Mouse (Mus musculus) liver, embryonic 15.5 days (tissue): ENCODE data around the gene Tmem266. TPM values are rescaled to one million over a fixed set of nuclear protein-coding genes. Genes with fewer than 3 reads are reported as not detected.

Experiments used
- ATAC-seq: fragments of 200-750 bp; cut with Nextera tagmentation; 2 replicates; pipeline ENCODE4 v1.8.0; 2017; ENCODE audit warnings: moderate number of reproducible peaks, mild to moderate bottlenecking, moderate library complexity; ENCODE audit not compliant: insufficient read depth
- H3K27ac ChIP-seq: fragments of 300-500 bp; sonication (generic); replicated peaks from 2 replicates; pipeline ENCODE4 v1.5.1; 2015; ENCODE audit warnings: mild to moderate bottlenecking, inconsistent platforms
- H3K27me3 ChIP-seq: fragments of 300-500 bp; sonication (generic); 2 replicates; pipeline ENCODE4 v1.6.1; 2015; ENCODE audit warnings: mild to moderate bottlenecking, inconsistent platforms
- H3K36me3 ChIP-seq: fragments of 300-500 bp; sonication (generic); replicated peaks from 2 replicates; pipeline ENCODE4 v1.6.1; 2015; ENCODE audit warnings: moderate library complexity, mild to moderate bottlenecking, inconsistent platforms
- H3K4me1 ChIP-seq: fragments of 300-500 bp; sonication (generic); replicated peaks from 2 replicates; pipeline ENCODE4 v1.6.1; 2015; ENCODE audit warnings: inconsistent platforms
- H3K4me2 ChIP-seq: fragments of 300-500 bp; sonication (generic); 2 replicates; pipeline ENCODE4 v1.6.1; 2015; ENCODE audit warnings: moderate library complexity, mild to moderate bottlenecking, inconsistent platforms
- H3K4me3 ChIP-seq: fragments of 300-500 bp; sonication (generic); replicated peaks from 2 replicates; pipeline ENCODE4 v1.5.1; 2015; ENCODE audit warnings: mild to moderate bottlenecking, inconsistent platforms
- H3K9ac ChIP-seq: fragments of 300-500 bp; sonication (generic); 2 replicates; pipeline ENCODE4 v1.6.1; 2015; ENCODE audit warnings: moderate library complexity, mild to moderate bottlenecking, inconsistent platforms
- H3K9me3 ChIP-seq: fragments of 300-500 bp; sonication (generic); replicated peaks from 2 replicates; pipeline ENCODE4 v1.6.1; 2016; ENCODE audit warnings: inconsistent platforms
- WGBS: fragments of 180-500 bp; shearing (Covaris S2); methylation state at CpG from one replicate; pipeline ENCODE4 v1.1.7; 2015; ENCODE audit warnings: mixed read lengths; ENCODE audit not compliant: insufficient replicate concordance; 5-methylcytosine and 5-hydroxymethylcytosine counted together
- polyA plus RNA-seq: library from polyadenylated mRNA; unstranded; fragments of >200 nt; fragmentation: Nextera tagmentation; extraction: Ambion mirVana; gene quantifications from 2 replicates; pipeline ENCODE4 v1.2.1, GENCODE M21; 2015

Tmem266 gene
- polyA plus RNA-seq, 1 experiment from 2014 or later, result not detected

GRCm38 (mm10) chr9:55429242-55429975, 102.7 kb downstream of the Tmem266 start:
- Histone ChIP-seq H3K4me2 (no peak overlapping the region), H3K9me3 (no peaks in the 10 kb centered on the region), H3K36me3 (no peaks in the 10 kb centered on the region), H3K27ac (no peak overlapping the region), H3K27me3 (peaks cover 7% of the 10 kb centered on the region; the same call in 1 of the 2 replicates), H3K4me3 (no peak overlapping the region), H3K4me1 (no peaks in the 10 kb centered on the region), H3K9ac (no peak overlapping the region)
- ATAC-seq, result no peak
- 30% methylated on average over 12 of the region's 12 CpGs for WGBS

- Histone ChIP-seq H3K4me2 (no peak overlapping the region), H3K27ac (no peak overlapping the region), H3K9ac (no peak overlapping the region), H3K4me1 (no peaks in the 10 kb centered on the region), H3K36me3 (no peaks in the 10 kb centered on the region), H3K9me3 (no peaks in the 10 kb centered on the region), H3K4me3 (no peak overlapping the region), H3K27me3 (peaks cover 7% of the 10 kb centered on the region; the same call in 1 of the 2 replicates)
- no peak for ATAC-seq
- WGBS, result 38% methylated on average over 20 of the region's 20 CpGs
These were observed 103.4 kb downstream of the Tmem266 start for GRCm38 (mm10) chr9:55430133-55430532.

GRCm38 (mm10) chr9:55432306-55433289, 105.9 kb downstream of the Tmem266 start:
- ATAC-seq, result no peak

GRCm38 (mm10) chr9:55433875-55434274, 107.2 kb downstream of the Tmem266 start:
- H3K27ac ChIP-seq, result no peak overlapping the region
- no peak overlapping the region for H3K9ac ChIP-seq
- no peaks in the 10 kb centered on the region for H3K9me3 ChIP-seq
- no peak overlapping the region for H3K4me3 ChIP-seq
- H3K36me3 ChIP-seq, result no peaks in the 10 kb centered on the region
- ATAC-seq, result no peak
- no peaks in the 10 kb centered on the region for H3K4me1 ChIP-seq
- H3K4me2 ChIP-seq, result no peak overlapping the region
- H3K27me3 ChIP-seq, result peaks cover 7% of the 10 kb centered on the region; the same call in 1 of the 2 replicates
- WGBS, result 70% methylated on average over 5 of the region's 5 CpGs

More at GRCm38 (mm10) chr9:55432306-55433289, 105.9 kb downstream of the Tmem266 start:
- H3K9ac ChIP-seq, result no peak overlapping the region
- H3K9me3 ChIP-seq, result no peaks in the 10 kb centered on the region
- no peaks in the 10 kb centered on the region for H3K36me3 ChIP-seq
- WGBS, result 54% methylated on average over 14 of the region's 14 CpGs
- H3K4me1 ChIP-seq, result no peaks in the 10 kb centered on the region
- peaks cover 7% of the 10 kb centered on the region; the same call in 1 of the 2 replicates for H3K27me3 ChIP-seq
- no peak overlapping the region for H3K4me3 ChIP-seq
- H3K27ac ChIP-seq, result no peak overlapping the region
- H3K4me2 ChIP-seq, result no peak overlapping the region

- WGBS, result 44% methylated on average over 3 of the region's 3 CpGs
- no peaks in the 10 kb centered on the region for H3K36me3 ChIP-seq
- no peak overlapping the region for H3K9ac ChIP-seq
- H3K4me3 ChIP-seq, result no peak overlapping the region
- no peaks in the 10 kb centered on the region for H3K4me1 ChIP-seq
- H3K27ac ChIP-seq, result no peak overlapping the region
- no peak for ATAC-seq
- no peaks in the 10 kb centered on the region for H3K27me3 ChIP-seq
- no peak overlapping the region for H3K4me2 ChIP-seq
- no peaks in the 10 kb centered on the region for H3K9me3 ChIP-seq
These were observed 111.7 kb downstream of the Tmem266 start for GRCm38 (mm10) chr9:55438433-55438832.

GRCm38 (mm10) chr9:55439206-55439780, 112.6 kb downstream of the Tmem266 start:
- Histone ChIP-seq H3K4me2 (no peak overlapping the region), H3K9me3 (no peaks in the 10 kb centered on the region), H3K36me3 (no peaks in the 10 kb centered on the region), H3K9ac (no peak overlapping the region), H3K4me3 (no peak overlapping the region), H3K27ac (no peak overlapping the region), H3K27me3 (no peaks in the 10 kb centered on the region), H3K4me1 (no peaks in the 10 kb centered on the region)
- no peak for ATAC-seq
- 57% methylated on average over 5 of the region's 5 CpGs for WGBS

- Histone ChIP-seq H3K4me2 (no peak overlapping the region), H3K27ac (no peak overlapping the region), H3K9ac (no peak overlapping the region), H3K27me3 (no peaks in the 10 kb centered on the region), H3K36me3 (no peaks in the 10 kb centered on the region), H3K4me1 (peaks cover 1% of the 10 kb centered on the region; the same call in 1 of the 2 replicates), H3K4me3 (no peak overlapping the region), H3K9me3 (no peaks in the 10 kb centered on the region)
- WGBS, result 74% methylated on average over 4 of the region's 4 CpGs
- ATAC-seq, result no peak
These were observed 120.8 kb downstream of the Tmem266 start for GRCm38 (mm10) chr9:55447509-55447908.

- Histone ChIP-seq H3K27me3 (no peaks in the 10 kb centered on the region), H3K9me3 (no peaks in the 10 kb centered on the region)
- 39% methylated on average over 1 of the region's 1 CpGs for WGBS
These were observed 122.4 kb downstream of the Tmem266 start for GRCm38 (mm10) chr9:55449108-55449507.

GRCm38 (mm10) chr9:55450035-55450434, 123.3 kb downstream of the Tmem266 start:
- no peaks in the 10 kb centered on the region for H3K9me3 ChIP-seq
- 77% methylated on average over 6 of the region's 6 CpGs for WGBS
- peaks cover 12% of the 10 kb centered on the region for H3K4me1 ChIP-seq
- no peaks in the 10 kb centered on the region for H3K27me3 ChIP-seq
- peaks cover 10% of the 10 kb centered on the region for H3K36me3 ChIP-seq
- no peak overlapping the region for H3K4me3 ChIP-seq
- no peak overlapping the region for H3K4me2 ChIP-seq
- no peak overlapping the region for H3K27ac ChIP-seq
- ATAC-seq, result no peak
- H3K9ac ChIP-seq, result no peak overlapping the region

More at GRCm38 (mm10) chr9:55449108-55449507, 122.4 kb downstream of the Tmem266 start:
- Histone ChIP-seq H3K36me3 (peaks cover 9% of the 10 kb centered on the region), H3K4me3 (no peak overlapping the region), H3K27ac (no peak overlapping the region), H3K9ac (no peak overlapping the region), H3K4me1 (peaks cover 12% of the 10 kb centered on the region), H3K4me2 (no peak overlapping the region)
- no peak for ATAC-seq

- 75% methylated on average over 3 of the region's 3 CpGs for WGBS
- no peaks in the 10 kb centered on the region for H3K27me3 ChIP-seq
- H3K4me1 ChIP-seq, result peaks cover 12% of the 10 kb centered on the region
- H3K4me2 ChIP-seq, result no peak overlapping the region
- H3K9me3 ChIP-seq, result no peaks in the 10 kb centered on the region
- H3K36me3 ChIP-seq, result peaks cover 17% of the 10 kb centered on the region
- no peak overlapping the region for H3K27ac ChIP-seq
- H3K4me3 ChIP-seq, result no peak overlapping the region
- no peak overlapping the region for H3K9ac ChIP-seq
- no peak for ATAC-seq
These were observed 124.7 kb downstream of the Tmem266 start for GRCm38 (mm10) chr9:55451426-55451825.

GRCm38 (mm10) chr9:55452906-55453305, 126.2 kb downstream of the Tmem266 start:
- H3K36me3 ChIP-seq, result peaks cover 17% of the 10 kb centered on the region
- no peak overlapping the region for H3K9ac ChIP-seq
- H3K4me1 ChIP-seq, result peaks cover 12% of the 10 kb centered on the region
- ATAC-seq, result no peak
- no peaks in the 10 kb centered on the region for H3K9me3 ChIP-seq
- no peak overlapping the region for H3K27ac ChIP-seq
- 64% methylated on average over 1 of the region's 1 CpGs for WGBS
- H3K4me3 ChIP-seq, result no peak overlapping the region
- no peaks in the 10 kb centered on the region for H3K27me3 ChIP-seq
- no peak overlapping the region for H3K4me2 ChIP-seq
